Mouse (Mus musculus): ENCODE data around the gene Dda1.
A peak's percentile ranks its signal among the peaks of the same experiment; 100 is the strongest.

DNA sequence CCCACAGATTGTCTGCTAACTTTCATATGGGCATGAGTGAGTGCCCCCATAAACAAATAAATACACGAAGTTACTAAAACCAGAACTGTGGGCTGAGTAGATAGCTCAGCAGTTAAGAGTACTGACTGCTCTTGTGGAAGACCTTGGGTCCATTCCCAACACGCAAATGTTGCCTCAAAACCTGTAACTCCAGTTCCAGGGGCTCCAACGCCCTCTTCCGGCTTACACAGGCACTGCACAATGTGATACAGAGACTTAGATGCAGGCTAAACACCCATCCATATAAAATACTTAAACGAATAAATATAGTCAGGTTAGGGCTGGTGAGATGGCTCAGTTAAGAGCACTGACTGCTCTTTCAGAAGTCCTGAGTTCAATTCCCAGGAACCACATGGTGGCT lies 46.0 kb downstream of the Dda1 start:
- no peak for TF ChIP-seq EP300 (IDR thresholded peaks at IDR 0.05; ENCODE audit: insufficient read depth, low read depth, low read length)
- peak; percentile 69 for TF ChIP-seq CTCF (IDR thresholded peaks at IDR 0.05; ENCODE audit: low read depth, low read length)
- no peak for TF ChIP-seq POLR2A (IDR thresholded peaks at IDR 0.05; ENCODE audit: insufficient read depth, low read length)

Measured in ES-Bruce4 (cell line).